Mouse (Mus musculus) frontal cortex, postnatal 10 days (tissue): Measurements from ENCODE around the gene D930007J09Rik.

Source experiments
- DNase-seq, 2 experiments: peaks; one replicate each; pipeline ENCODE4 v3.0.0; 2022; ENCODE audit warnings: low spot score in 2 of 2, mixed read lengths in 1 of 2

D930007J09Rik gene

GRCm38 (mm10) chr13:32759036-32759435, 43.6 kb downstream of the D930007J09Rik start:
- DNase-seq: peak; percentile 10 to 22
